Mouse (Mus musculus): ENCODE data around the gene Efna3. TPM values are rescaled to one million over a fixed set of nuclear protein-coding genes. Genes with fewer than 3 reads are reported as not detected.

Gene Efna3
- polyA plus RNA-seq, 1 experiment from 2014 or later = 47.2 TPM

- no peak overlapping the region for H3K4me3 ChIP-seq (replicated peaks)
- peaks cover 54% of the 10 kb centered on the region for H3K4me1 ChIP-seq
- no peaks in the 10 kb centered on the region for H3K9me3 ChIP-seq (replicated peaks)
- no peak for ATAC-seq (ENCODE audit: insufficient number of reproducible peaks, low FRiP score, low TSS enrichment, low read depth)
- 31% methylated on average over 2 of the region's 2 CpGs for WGBS
- H3K36me3 ChIP-seq = no peaks in the 10 kb centered on the region
- 0 out of 2 replicates have a peak overlapping the region, but pooled peaks have one; percentile 28 for H3K9ac ChIP-seq
- peaks cover 20% of the 10 kb centered on the region for H3K27me3 ChIP-seq
- H3K4me2 ChIP-seq (replicated peaks) = peak overlapping the region; percentile 59; the same call in 1 of the 2 replicates
- H3K27ac ChIP-seq (replicated peaks) = no peak overlapping the region
Measured at GRCm38 (mm10) chr3:89314791-89315190, 8.0 kb downstream of the Efna3 start.

GRCm38 (mm10) chr3:89314340-89314739 is 8.4 kb downstream of the Efna3 start:
- H3K9ac ChIP-seq = no peak overlapping the region
- peaks cover 17% of the 10 kb centered on the region for H3K27me3 ChIP-seq
- H3K36me3 ChIP-seq = no peaks in the 10 kb centered on the region
- no peak for ATAC-seq (ENCODE audit: insufficient number of reproducible peaks, low FRiP score, low TSS enrichment, low read depth)
- no peak overlapping the region for H3K4me3 ChIP-seq (replicated peaks)
- H3K27ac ChIP-seq (replicated peaks) = no peak overlapping the region
- no peaks in the 10 kb centered on the region for H3K9me3 ChIP-seq (replicated peaks)
- no peak overlapping the region for H3K4me2 ChIP-seq (replicated peaks)
- WGBS = 70% methylated on average over 5 of the region's 5 CpGs
- H3K4me1 ChIP-seq = peaks cover 49% of the 10 kb centered on the region

GRCm38 (mm10) chr3:89308089-89308488 is 14.7 kb downstream of the Efna3 start:
- Histone ChIP-seq H3K4me2 (replicated peaks) (no peak overlapping the region), H3K27ac (replicated peaks) (no peak overlapping the region), H3K9ac (no peak overlapping the region), H3K36me3 (no peaks in the 10 kb centered on the region), H3K9me3 (replicated peaks) (no peaks in the 10 kb centered on the region), H3K27me3 (no peaks in the 10 kb centered on the region), H3K4me1 (peaks cover 15% of the 10 kb centered on the region), H3K4me3 (replicated peaks) (no peak overlapping the region)
- ATAC-seq (ENCODE audit: insufficient number of reproducible peaks, low FRiP score, low TSS enrichment, low read depth) = peak; percentile 73; the same call in 1 of the 2 replicates
- WGBS = under 1% methylated on average over 9 of the region's 9 CpGs

- Histone ChIP-seq H3K9me3 (replicated peaks) (no peaks in the 10 kb centered on the region), H3K4me3 (replicated peaks) (no peak overlapping the region), H3K27me3 (no peaks in the 10 kb centered on the region), H3K4me2 (replicated peaks) (no peak overlapping the region), H3K9ac (no peak overlapping the region), H3K27ac (replicated peaks) (no peak overlapping the region), H3K36me3 (no peaks in the 10 kb centered on the region), H3K4me1 (peaks cover 15% of the 10 kb centered on the region)
- ATAC-seq (ENCODE audit: insufficient number of reproducible peaks, low FRiP score, low TSS enrichment, low read depth) = 0 out of 2 replicates have a peak, but pooled peaks have one; percentile 22
- 52% methylated on average over 8 of the region's 8 CpGs for WGBS
Measured at GRCm38 (mm10) chr3:89305551-89306325, 17.0 kb downstream of the Efna3 start.

GRCm38 (mm10) chr3:89305105-89305504 is 17.7 kb downstream of the Efna3 start:
- 34% methylated on average over 4 of the region's 4 CpGs for WGBS
- Histone ChIP-seq H3K9ac (no peak overlapping the region), H3K4me2 (replicated peaks) (no peak overlapping the region), H3K9me3 (replicated peaks) (no peaks in the 10 kb centered on the region), H3K4me3 (replicated peaks) (no peak overlapping the region), H3K36me3 (no peaks in the 10 kb centered on the region), H3K4me1 (peaks cover 16% of the 10 kb centered on the region), H3K27ac (replicated peaks) (no peak overlapping the region), H3K27me3 (no peaks in the 10 kb centered on the region)
- no peak for ATAC-seq (ENCODE audit: insufficient number of reproducible peaks, low FRiP score, low TSS enrichment, low read depth)

GRCm38 (mm10) chr3:89304440-89304839 is 18.3 kb downstream of the Efna3 start:
- no peak overlapping the region for H3K4me2 ChIP-seq (replicated peaks)
- peaks cover 22% of the 10 kb centered on the region for H3K4me1 ChIP-seq
- ATAC-seq (ENCODE audit: insufficient number of reproducible peaks, low FRiP score, low TSS enrichment, low read depth) = no peak
- no peaks in the 10 kb centered on the region for H3K36me3 ChIP-seq
- no peak overlapping the region for H3K4me3 ChIP-seq (replicated peaks)
- no peaks in the 10 kb centered on the region for H3K27me3 ChIP-seq
- H3K27ac ChIP-seq (replicated peaks) = no peak overlapping the region
- H3K9ac ChIP-seq = no peak overlapping the region
- WGBS = 63% methylated on average over 6 of the region's 6 CpGs
- no peaks in the 10 kb centered on the region for H3K9me3 ChIP-seq (replicated peaks)

GRCm38 (mm10) chr3:89300514-89300913 is 22.3 kb downstream of the Efna3 start:
- H3K36me3 ChIP-seq = no peaks in the 10 kb centered on the region
- H3K9ac ChIP-seq = no peak overlapping the region
- H3K9me3 ChIP-seq (replicated peaks) = no peaks in the 10 kb centered on the region
- H3K4me1 ChIP-seq = peaks cover 26% of the 10 kb centered on the region
- ATAC-seq (ENCODE audit: insufficient number of reproducible peaks, low FRiP score, low TSS enrichment, low read depth) = no peak
- H3K27ac ChIP-seq (replicated peaks) = no peak overlapping the region
- no peak overlapping the region for H3K4me2 ChIP-seq (replicated peaks)
- no peak overlapping the region for H3K4me3 ChIP-seq (replicated peaks)
- 70% methylated on average over 2 of the region's 2 CpGs for WGBS
- no peaks in the 10 kb centered on the region for H3K27me3 ChIP-seq

GRCm38 (mm10) chr3:89300071-89300470 is 22.7 kb downstream of the Efna3 start:
- Histone ChIP-seq H3K27me3 (no peaks in the 10 kb centered on the region), H3K9me3 (replicated peaks) (no peaks in the 10 kb centered on the region), H3K27ac (replicated peaks) (no peak overlapping the region), H3K4me1 (peaks cover 21% of the 10 kb centered on the region), H3K9ac (0 out of 2 replicates have a peak overlapping the region, but pooled peaks have one; percentile 7), H3K36me3 (no peaks in the 10 kb centered on the region), H3K4me3 (replicated peaks) (peak overlapping the region; percentile 25), H3K4me2 (replicated peaks) (peak overlapping the region; percentile 57)
- 33% methylated on average over 1 of the region's 1 CpGs for WGBS
- ATAC-seq (ENCODE audit: insufficient number of reproducible peaks, low FRiP score, low TSS enrichment, low read depth) = no peak

GRCm38 (mm10) chr3:89299499-89299898 is 23.3 kb downstream of the Efna3 start:
- H3K4me1 ChIP-seq = peaks cover 18% of the 10 kb centered on the region; the same call in 1 of the 2 replicates
- 0 out of 2 replicates have a peak overlapping the region, but pooled peaks have one; percentile 7 for H3K9ac ChIP-seq
- no peaks in the 10 kb centered on the region for H3K27me3 ChIP-seq
- ATAC-seq (ENCODE audit: insufficient number of reproducible peaks, low FRiP score, low TSS enrichment, low read depth) = no peak
- 3% methylated on average over 14 of the region's 14 CpGs for WGBS
- H3K9me3 ChIP-seq (replicated peaks) = no peaks in the 10 kb centered on the region
- no peaks in the 10 kb centered on the region for H3K36me3 ChIP-seq
- peak overlapping the region; percentile 57 for H3K4me2 ChIP-seq (replicated peaks)
- H3K4me3 ChIP-seq (replicated peaks) = peak overlapping the region; percentile 25
- no peak overlapping the region for H3K27ac ChIP-seq (replicated peaks)

- Histone ChIP-seq H3K27me3 (no peaks in the 10 kb centered on the region), H3K4me1 (peaks cover 18% of the 10 kb centered on the region; the same call in 1 of the 2 replicates), H3K27ac (replicated peaks) (no peak overlapping the region), H3K9me3 (replicated peaks) (no peaks in the 10 kb centered on the region), H3K4me3 (replicated peaks) (no peak overlapping the region; the same call in 1 of the 2 replicates), H3K9ac (no peak overlapping the region), H3K4me2 (replicated peaks) (peak overlapping the region; percentile 57; the same call in 1 of the 2 replicates), H3K36me3 (no peaks in the 10 kb centered on the region)
- ATAC-seq (ENCODE audit: insufficient number of reproducible peaks, low FRiP score, low TSS enrichment, low read depth) = no peak
- 83% methylated on average over 6 of the region's 6 CpGs for WGBS
Measured at GRCm38 (mm10) chr3:89298908-89299307, 23.9 kb downstream of the Efna3 start.

- Histone ChIP-seq H3K27ac (replicated peaks) (no peak overlapping the region), H3K4me2 (replicated peaks) (no peak overlapping the region), H3K27me3 (no peaks in the 10 kb centered on the region), H3K9ac (no peak overlapping the region), H3K36me3 (no peaks in the 10 kb centered on the region), H3K4me3 (replicated peaks) (no peak overlapping the region), H3K9me3 (replicated peaks) (no peaks in the 10 kb centered on the region), H3K4me1 (peaks cover 18% of the 10 kb centered on the region; the same call in 1 of the 2 replicates)
- 65% methylated on average over 11 of the region's 11 CpGs for WGBS
- no peak for ATAC-seq (ENCODE audit: insufficient number of reproducible peaks, low FRiP score, low TSS enrichment, low read depth)
Measured at GRCm38 (mm10) chr3:89296761-89297396, 25.9 kb downstream of the Efna3 start.

All from embryonic facial prominence, embryonic 15.5 days (tissue).